Mouse (Mus musculus): ENCODE results near the gene Lrrc75a.

Lrrc75a gene

GRCm38 (mm10) chr11:62621079-62621478, 27.2 kb downstream of the Lrrc75a start:
- DNase-seq (ENCODE audit: low spot score): no peak

- no peak for DNase-seq (ENCODE audit: low spot score)
These were observed 32.9 kb downstream of the Lrrc75a start for GRCm38 (mm10) chr11:62615456-62615855.

DNA sequence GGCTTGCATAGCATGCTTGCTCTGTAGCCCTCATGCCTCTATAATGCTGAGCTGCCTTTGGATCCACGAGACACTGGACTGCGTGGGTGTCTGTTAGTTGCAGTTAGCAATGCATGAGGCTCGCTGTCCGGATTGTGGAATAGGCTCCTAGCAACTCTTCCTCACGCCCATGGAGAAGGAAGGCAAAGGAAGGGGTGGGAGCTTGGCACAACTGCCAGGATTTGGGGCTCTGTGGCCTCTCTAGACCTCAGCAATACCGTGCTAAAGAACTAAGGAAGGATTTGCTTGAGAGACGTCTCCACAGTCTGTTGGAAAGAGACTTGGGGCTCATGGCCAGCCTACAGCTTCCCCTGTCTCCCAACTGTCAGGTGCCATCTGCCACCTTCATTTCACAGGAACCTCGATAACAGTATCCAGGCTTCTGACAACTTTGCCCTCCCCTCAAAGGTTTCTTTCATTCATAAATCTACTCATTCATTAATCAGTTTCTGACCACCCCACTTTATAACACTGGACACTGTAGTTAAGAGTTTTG, 33.4 kb downstream of the Lrrc75a start:
- DNase-seq (ENCODE audit: low spot score): no peak

DNA sequence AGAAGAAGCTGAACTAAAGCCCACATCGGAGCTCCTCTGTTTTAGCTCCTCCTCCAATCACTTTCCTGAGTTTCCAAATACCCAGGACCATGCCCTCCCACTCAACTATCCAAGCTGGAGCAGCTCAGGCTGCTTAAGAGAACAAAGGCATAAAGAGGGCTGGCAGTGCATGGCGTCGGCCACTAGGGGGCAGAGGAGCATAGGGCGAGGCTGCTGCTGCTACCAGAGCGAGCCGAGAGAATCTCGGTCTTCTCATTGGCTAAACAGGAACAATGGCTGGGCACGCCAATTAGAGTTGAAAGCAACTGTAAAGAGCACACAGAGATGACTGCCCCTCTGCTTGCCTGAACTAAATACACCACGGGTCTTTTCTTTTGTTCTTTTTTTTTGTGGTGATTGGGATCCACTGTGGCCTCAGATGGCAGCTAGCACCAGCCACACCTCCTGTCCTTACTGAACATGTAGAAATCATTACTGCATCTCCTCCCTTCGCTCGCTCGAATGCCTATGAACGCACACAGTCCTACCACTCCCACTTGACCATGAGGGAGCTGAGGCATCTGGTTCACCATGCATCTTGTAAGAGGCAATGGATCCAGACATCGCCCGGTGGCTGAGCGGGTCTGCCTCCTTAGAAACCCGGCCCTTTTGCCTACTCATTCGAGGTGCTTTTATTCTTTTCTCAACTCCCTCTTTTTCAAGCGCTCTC, 34.5 kb downstream of the Lrrc75a start:
- DNase-seq (ENCODE audit: low spot score): peak; percentile 75

GRCm38 (mm10) chr11:62612604-62613003, 35.7 kb downstream of the Lrrc75a start:
- no peak for DNase-seq (ENCODE audit: low spot score)

GRCm38 (mm10) chr11:62610304-62610703, 38.0 kb downstream of the Lrrc75a start:
- no peak for DNase-seq (ENCODE audit: low spot score)

GRCm38 (mm10) chr11:62608826-62609675, 39.3 kb downstream of the Lrrc75a start:
- no peak for DNase-seq (ENCODE audit: low spot score)

DNA sequence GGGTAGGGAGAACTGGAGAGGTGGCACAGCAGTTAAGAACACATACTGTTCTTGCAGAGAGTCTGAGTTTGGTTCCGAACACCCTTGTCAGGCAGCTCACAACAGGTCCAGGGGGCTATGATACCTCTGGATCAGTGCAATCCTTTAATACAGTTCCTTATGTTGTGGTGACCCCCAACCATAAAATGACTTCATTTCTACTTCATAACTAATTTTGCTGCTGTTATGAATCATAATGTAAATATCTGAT, 40.4 kb downstream of the Lrrc75a start:
- no peak for DNase-seq (ENCODE audit: low spot score)

- DNase-seq (ENCODE audit: low spot score): no peak
These were observed 41.0 kb downstream of the Lrrc75a start for GRCm38 (mm10) chr11:62607170-62607951.

DNA sequence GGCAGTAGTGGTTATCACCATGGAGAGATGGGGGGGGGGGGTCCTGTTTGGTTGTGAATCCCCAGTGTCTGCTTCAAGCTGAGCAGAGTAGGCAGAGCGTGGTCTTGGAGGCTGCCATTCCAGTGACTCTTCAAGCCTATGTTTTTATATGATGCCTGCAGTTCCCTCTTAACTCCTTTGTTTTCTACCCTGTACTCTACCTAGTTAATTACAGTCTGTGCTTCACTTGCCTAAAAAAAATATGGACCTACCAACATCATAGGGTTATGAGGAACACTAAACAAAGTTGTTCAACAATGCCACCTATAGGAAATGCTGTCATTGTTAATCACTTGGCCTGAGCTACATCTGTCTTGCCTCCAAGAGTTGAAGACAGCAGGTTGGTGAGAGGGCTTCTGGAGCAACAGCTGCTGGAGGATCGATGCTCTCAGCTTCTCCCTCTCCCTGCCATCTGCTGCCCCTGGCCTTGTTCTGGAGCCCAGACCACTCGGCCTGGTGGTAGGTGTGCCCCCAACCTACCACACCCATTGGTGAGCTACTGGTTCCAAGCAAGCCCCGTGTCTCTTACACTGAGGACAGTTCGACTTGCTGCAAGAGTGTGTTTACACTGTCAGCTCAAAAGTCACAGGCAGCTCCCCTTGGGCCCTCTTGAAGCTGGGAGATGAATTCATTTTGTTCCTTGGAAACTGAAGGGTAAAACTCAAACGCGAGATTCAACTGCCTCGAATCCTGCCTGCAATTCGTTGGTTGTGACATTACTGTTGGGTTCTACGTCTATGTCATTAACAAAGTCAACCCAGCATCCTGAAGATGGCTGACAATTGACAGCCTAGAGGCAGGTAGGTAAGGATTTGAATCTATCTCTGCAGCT, 41.8 kb downstream of the Lrrc75a start:
- DNase-seq (ENCODE audit: low spot score): peak; percentile 36

GRCm38 (mm10) chr11:62605619-62606298, 42.6 kb downstream of the Lrrc75a start:
- DNase-seq (ENCODE audit: low spot score): peak; percentile 20

DNA sequence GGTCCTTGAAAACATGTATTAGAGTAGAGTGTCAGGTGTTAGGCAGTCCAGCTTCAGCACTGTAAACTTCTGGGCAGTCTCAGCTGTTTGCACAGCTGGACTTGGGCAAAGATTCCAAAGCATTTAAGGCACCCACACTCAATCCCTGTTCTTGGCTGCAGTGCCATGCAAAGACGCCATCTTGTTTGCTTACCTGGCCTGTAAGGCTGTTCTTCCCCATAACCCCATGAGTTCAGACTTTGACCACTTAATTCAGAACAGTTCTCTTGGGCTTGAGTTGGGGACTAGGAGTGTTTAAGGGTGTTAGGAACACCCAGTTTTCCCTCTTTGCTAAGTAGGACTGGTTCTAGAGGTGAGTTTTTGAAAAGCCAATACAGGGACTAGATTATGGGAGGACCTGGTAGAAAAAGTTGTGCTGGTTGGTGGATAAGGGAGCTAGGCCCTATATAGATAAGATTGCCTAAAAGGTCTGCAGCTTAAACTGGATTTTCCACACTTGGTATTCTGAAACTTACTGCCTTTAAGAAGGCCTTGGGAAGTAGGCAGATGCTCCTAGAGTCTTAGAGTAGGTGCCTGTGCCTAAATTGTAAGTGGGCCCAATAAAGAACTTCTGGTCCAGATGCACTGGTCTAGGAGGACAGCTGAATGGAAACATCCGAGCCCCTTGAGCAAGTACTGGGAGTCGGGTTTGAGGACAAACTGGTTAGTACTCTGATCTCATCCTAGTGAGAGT, 43.3 kb downstream of the Lrrc75a start:
- peak; percentile 34 for DNase-seq (ENCODE audit: low spot score)

DNA sequence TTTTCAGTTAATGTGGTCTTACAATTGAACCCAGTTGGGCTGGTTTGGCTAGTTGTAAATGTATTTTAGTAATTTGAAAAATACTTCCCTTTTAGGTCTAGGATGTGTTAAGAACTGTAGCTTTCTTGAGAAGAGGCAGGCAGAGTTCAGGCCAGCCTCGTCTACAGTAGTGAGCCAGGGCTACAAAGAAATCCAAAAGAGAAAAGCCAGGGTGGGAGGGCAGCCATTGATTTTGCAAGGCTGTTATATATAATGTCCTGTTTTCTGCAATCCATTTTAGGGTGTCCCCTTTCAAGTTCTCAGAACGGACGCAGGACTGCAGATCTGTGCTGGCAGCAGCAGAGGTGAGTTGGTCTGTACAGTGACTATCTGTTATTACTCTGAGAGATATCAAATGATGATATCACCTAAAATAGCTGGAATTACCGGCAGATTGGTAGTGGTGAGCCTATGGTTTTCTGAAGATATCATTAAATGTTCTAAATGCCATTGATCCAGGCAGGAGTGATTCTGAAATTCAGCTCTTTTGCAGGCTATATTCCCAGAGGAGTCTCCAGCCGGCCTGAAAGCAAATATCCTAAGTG, 44.1 kb downstream of the Lrrc75a start:
- DNase-seq (ENCODE audit: low spot score): no peak

DNA sequence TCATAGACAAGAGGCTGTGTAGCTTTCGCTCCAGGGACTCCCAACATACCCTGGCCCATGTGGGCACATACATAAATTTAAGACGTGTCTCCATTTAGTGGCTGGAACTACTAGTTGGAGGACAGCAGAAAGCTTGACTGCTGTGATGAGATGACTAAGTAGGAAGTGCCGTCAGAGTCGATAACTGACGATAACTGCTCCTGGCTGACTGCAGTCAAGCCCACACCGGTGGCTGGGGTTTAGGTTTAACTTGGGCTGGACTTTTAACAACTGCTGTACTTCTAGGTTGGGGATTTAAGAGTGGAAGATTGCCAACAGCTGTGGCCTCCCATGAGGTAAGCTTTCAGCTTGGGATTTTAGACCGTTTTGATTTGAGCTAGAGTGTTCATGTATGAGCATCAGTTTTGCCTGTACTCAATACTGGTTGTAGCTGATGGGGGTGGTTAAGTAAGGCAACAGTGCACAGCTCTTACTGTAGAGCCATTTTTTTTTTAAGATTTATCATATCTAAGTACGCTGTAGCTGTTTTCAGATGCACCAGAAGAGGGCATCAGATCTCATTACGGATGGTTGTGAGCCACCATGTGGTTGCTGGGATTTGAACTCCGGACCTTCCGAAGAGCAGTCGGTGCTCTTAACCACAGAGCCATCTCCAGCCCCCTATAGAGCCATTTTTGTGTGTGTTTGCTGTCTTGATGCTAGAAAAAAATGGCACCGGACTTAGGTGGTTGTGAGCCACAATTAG, 44.8 kb downstream of the Lrrc75a start:
- peak; percentile 63 for DNase-seq (ENCODE audit: low spot score)

- DNase-seq (ENCODE audit: low spot score): peak; percentile 97
These were observed 45.6 kb downstream of the Lrrc75a start for GRCm38 (mm10) chr11:62602619-62603311.

- no peak for DNase-seq (ENCODE audit: low spot score)
These were observed 46.3 kb downstream of the Lrrc75a start for GRCm38 (mm10) chr11:62601732-62602618.

DNA sequence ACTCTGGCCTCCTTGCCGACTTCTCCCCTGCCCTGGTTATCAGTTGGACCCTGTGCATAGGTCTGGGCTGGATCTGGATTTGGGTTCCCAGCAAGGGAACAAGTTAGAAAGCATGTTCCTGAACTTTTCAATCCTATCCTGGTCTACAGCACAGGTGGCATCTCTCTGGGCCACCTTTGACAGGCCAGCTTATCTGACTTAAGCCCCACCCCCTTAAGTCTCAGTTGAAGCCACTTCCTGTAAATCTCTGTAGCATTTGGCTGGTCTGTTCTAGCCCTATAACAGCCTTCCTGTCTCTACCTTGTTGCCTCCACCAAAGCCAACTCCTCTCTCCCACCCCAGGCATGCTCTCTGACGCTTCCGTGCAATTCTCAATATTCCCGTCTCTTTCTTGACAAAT, 49.8 kb downstream of the Lrrc75a start:
- DNase-seq (ENCODE audit: low spot score): no peak
